Mouse (Mus musculus) thymus, postnatal 25 days (tissue): ENCODE data around the gene Ubald2.
"Not testable (repeated sequence)": the region's sequence is repeated elsewhere in the genome, so short reads cannot be mapped to it uniquely, and the experiment has no call there.

Experiments
- DNase-seq: peaks from one replicate; pipeline ENCODE4 v3.0.0; 2022

Ubald2 gene

GRCm38 (mm10) chr11:116466141-116466540 lies 32.2 kb downstream of the Ubald2 start, which contains the start of gene Qrich2:
TSS of gene Qrich2 (minus strand) at chr11:116466241.
- DNase-seq, result no peak

DNA sequence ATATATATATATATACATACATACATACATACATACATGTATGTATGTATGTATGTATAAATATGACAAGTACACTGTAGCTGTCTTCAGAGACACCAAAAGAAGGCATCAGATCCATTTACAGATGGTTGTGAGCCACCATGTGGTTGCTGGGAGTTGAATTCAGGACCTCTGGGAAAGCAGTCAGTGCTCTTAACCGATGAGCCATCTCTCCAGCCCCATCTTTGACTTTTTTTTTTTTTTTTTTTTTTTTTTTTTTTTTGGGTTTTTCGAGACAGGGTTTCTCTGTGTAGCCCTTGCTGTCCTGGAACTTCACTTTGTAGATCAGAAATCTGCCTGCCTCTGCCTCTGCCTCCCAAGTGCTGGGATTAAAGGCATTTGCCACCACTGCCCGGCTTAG lies 34.4 kb downstream of the Ubald2 start:
- not testable (repeated sequence) for DNase-seq

GRCm38 (mm10) chr11:116470249-116470648 lies 36.4 kb downstream of the Ubald2 start:
- no peak for DNase-seq

- no peak for DNase-seq
Measured at GRCm38 (mm10) chr11:116470896-116471295, 37.0 kb downstream of the Ubald2 start.

GRCm38 (mm10) chr11:116472275-116472674 lies 38.4 kb downstream of the Ubald2 start:
- no peak for DNase-seq

DNA sequence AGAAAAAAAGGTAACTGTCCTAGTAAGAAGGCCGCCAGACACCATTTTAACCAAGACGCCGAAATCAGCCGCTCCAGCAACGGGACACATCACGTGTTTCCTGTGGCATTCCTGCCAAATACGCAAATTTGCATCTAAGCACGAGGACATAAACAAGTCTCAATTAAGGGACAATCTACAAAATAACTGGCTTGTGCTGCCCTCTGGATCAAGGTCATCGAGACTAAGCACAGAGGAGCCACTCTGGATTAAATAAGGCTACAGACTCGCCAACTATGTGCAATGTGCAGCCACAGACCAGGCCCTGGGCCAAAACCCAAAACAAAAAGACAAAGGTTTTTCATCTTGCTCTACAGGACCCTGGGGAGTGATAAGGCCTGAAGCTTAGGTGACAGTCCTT lies 42.1 kb downstream of the Ubald2 start:
- DNase-seq, result no peak

- no peak for DNase-seq
Measured at GRCm38 (mm10) chr11:116476696-116477095, 42.8 kb downstream of the Ubald2 start.

DNA sequence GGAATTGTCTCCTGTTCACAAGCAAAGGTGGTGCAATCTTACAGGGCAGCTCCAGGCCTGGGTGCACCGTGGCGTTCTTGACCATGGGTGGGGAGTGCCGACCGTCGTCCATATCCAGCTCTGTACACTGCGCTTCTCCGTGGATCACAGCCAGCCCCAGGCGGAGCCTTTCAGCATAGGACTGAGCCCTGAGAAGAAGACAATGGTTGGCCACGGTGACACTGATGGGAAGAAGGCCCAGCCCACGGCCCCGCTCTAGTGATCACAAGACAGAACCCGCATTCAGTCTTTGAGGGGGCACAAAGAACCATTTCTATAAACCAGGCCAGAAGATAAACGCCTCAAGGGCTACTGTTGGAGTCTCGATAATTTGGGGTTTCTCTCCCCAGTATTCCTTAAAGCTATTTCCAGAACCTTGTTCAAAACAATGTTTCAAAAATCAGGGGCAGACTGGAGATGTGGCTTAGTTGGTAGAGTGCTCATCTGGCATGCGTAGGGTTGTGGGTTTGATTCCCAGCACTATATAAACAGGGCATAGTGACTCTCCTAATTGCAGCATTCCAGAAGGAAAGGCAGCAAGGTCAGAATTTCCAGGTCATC lies 43.4 kb downstream of the Ubald2 start:
- DNase-seq, result no peak

DNA sequence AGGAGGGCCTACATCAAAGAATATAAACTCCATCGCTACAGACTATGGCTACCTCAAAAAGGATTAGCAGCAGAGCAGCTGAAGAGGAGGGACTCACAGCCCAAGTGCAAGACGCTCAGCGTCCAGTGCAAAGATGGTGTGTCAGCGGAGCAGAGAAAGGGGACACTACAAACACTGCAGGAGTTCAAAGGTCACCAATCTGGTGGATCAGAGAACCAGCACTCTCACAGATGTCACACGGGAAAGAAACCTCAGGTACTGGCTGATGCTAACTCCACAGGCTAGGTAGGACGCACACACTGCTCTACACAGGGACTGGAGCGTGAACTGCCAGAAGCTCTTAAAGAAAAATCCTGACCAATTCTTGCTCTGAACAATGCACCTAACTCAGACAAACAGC lies 45.1 kb downstream of the Ubald2 start:
- DNase-seq, result no peak

- DNase-seq, result no peak
Measured at GRCm38 (mm10) chr11:116479832-116480231, 45.9 kb downstream of the Ubald2 start.

DNA sequence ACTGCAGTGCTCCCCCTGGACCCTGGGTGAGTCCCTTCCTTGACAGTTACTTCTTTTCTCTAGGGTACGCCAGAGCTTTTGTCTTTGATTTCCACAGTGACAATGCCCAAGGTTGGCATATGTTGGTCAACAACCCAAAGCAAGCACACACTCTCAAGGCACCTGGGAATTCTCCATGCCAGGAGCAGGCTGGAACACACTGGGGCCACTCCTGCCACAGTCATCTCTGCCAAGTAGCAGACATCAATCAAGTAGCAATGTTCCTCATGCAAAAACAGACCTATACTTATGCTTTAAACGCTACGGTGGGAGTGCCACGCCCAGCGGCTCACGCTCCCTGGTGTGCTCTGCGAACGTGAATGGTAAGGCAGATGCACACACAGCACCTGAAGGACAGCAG lies 47.1 kb downstream of the Ubald2 start:
- no peak for DNase-seq

- no peak for DNase-seq
Measured at GRCm38 (mm10) chr11:116481776-116482175, 47.9 kb downstream of the Ubald2 start.

DNA sequence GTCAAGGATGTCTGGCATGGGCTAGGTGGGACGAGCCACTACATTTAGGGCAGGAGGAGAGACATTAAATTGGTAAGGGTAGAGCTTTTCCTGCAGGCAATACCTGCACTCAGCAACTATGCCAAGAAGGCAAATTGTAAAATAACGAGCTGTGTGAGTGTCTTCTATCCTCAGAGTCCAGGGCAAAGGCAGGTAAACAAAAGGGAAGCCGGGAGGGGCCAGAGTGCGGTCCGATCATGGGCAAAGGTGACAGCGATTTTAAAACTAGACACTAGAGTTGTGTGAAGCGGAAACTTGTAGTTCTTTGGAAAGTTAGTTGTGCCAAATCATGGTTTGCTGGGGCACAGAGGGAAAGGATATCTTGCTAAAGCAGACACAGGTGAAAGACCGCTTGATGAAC lies 50.4 kb downstream of the Ubald2 start:
- no peak for DNase-seq

DNA sequence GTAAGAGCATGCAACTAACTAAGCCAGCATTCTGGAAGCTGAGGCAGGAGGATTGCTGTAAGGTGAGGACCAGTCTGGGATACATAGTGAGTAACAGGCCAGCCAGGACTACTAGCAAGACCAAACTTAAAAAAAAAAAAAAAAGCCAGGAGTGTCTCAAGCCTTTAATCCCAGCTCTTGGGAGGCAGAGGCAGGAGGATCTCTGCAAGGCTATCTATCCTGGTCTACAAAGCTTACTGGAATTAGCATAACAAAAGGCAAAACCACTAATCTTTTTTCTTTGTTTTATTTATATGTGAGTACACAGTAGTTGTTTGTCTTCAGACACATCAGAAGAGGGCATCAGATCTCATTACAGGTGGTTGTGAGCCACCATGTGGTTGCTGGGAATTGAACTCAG lies 54.3 kb downstream of the Ubald2 start:
- no peak for DNase-seq
